Mouse (Mus musculus): ENCODE data around the gene 4921504E06Rik. TPM values are rescaled to one million over a fixed set of nuclear protein-coding genes. Genes with fewer than 3 reads are reported as not detected.

Gene 4921504E06Rik
- not detected for polyA plus RNA-seq (2017; shearing (Covaris generic))

DNA sequence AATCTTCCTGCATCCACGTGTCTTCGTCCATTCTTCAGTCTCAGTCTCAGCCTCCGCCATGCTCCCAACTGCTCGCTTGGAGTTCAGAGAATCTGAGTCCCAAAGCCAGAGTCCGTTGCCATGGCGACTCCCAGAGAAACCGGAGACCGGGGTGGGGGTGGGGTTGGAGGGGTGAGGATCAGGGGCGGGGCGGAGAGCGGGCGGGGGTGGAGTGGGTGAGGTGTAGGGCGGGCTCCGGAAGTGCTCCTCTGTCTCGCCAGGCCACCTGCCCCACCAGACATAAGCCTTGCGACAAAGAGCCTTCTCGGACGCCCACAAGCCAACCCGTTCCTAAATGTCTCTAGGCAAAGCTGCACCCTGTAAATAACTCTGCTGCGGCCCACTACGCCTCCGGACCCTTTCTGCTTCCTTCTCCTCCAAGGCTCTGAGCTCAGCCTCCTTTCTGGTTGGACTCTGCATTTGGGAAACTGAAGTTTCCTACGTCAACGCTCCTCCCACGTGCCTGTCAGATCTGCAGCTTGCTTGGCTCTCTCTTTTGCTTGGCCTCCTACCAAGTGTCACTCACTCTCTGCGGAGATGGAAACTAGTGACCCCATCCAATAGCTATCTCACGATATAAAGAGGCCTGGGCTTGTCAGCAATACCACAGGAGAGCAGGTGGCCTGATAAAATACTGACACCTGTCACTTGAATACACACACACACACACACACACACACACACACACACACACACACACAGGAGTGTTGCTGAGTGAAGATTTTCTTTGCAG is at the start of gene 4921504E06Rik:
TSS of gene 4921504E06Rik (minus strand) at position 94 of the 772 bp plus-strand sequence.

DNA sequence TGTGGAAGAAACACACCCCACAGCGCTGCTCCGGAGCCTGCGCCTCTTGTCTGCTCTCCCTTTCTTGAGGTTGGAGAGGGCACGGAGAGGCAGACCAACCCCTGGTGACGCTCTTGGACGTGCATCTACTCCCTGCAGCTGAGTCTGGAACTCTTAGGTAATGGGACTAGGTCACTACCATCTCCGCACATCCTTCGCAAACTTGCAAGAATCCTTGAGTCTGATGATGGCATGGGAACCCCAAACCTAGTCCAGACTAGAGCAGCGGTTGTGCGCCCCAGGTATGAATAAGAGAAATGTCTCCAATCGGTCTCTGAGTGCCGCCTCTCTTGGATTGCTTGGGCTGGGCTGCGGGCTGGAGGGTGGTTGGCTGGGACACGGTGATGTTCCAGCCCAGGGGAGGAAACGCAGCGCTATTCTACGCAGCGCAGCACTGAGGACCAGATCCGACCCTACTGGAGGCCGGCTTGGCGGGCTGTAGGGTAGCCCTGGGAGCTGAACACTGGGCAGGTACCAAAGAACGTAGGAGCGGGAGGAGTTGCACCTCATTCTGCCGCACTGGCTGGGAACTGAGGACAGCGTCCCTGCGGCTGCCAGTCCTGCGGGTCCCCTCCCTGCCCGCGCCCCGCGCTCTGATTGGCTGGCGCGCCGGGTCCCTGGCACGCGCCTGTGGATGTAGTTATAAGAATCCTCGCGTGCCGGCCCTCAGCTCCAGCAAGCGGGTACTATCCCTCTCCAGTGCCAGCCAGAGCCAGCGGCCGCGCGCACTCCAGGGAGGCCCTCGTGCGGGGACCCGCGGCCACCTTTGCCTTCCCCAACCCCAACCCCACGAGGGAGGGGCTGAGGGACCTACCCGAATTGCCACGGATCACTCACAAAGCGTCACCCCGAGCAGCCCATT is 108.5 kb downstream of the 4921504E06Rik start, which contains the start of gene Ptf1a:
TSS of gene Ptf1a (plus strand) at position 733 of the 901 bp plus-strand sequence.

Other genes starting within 250 kb of the 4921504E06Rik start
- 5.8 TPM for gene Msrb2, start 182.5 kb downstream of the 4921504E06Rik start, polyA plus RNA-seq (2017; shearing (Covaris generic))
- not detected for gene Ptf1a, start 108.3 kb downstream of the 4921504E06Rik start, polyA plus RNA-seq (2017; shearing (Covaris generic))
- gene Otud1, start 103.8 kb upstream of the 4921504E06Rik start, polyA plus RNA-seq (2017; shearing (Covaris generic)): 28.6 TPM

All from effector memory CD4-positive, alpha-beta T cell, adult 7 months (primary cell).